Mouse (Mus musculus) megakaryocyte, embryonic 14.5 days (primary cell): ENCODE results near the gene Osbpl6.

Source experiments
- FLI1 ChIP-seq: IDR thresholded peaks from 2 replicates; pipeline ENCODE4 v1.6.1; 2012; ENCODE audit warnings: low read length, inconsistent platforms, mixed read lengths
- GATA1 ChIP-seq: IDR thresholded peaks from 3 replicates; pipeline ENCODE4 v1.6.1; 2012; ENCODE audit warnings: mixed read lengths, low read length, inconsistent platforms, borderline replicate concordance

GRCm38 (mm10) chr2:76592401-76592924 lies 186.2 kb downstream of the Osbpl6 start:
- TF ChIP-seq GATA1 = no peak
- no peak for TF ChIP-seq FLI1
